Mouse (Mus musculus) CH12.LX (cell line): Measurements from ENCODE around the gene Speer4b. TPM values are rescaled to one million over a fixed set of nuclear protein-coding genes. Genes with fewer than 3 reads are reported as not detected.

Experiments
- DNase-seq: peaks from one replicate; pipeline ENCODE4 v3.0.0-alpha.2; 2013; ENCODE audit errors: extremely low read depth
- H3K27ac ChIP-seq: 2 replicates; pipeline ENCODE4 v1.5.1; 2012; ENCODE audit warnings: low read depth, mild to moderate bottlenecking, control low read depth, moderate library complexity; ENCODE audit not compliant: insufficient read depth
- H3K27me3 ChIP-seq: replicated peaks from 2 replicates; pipeline ENCODE3; 2012; ENCODE audit warnings: inconsistent platforms
- H3K36me3 ChIP-seq, 2 experiments: replicated peaks in 1 of 2; 2 replicates each; pipeline versions ENCODE3 to v1.6.1; 2012; ENCODE audit warnings: inconsistent platforms in 1 of 2, low read length in 1 of 2, mild to moderate bottlenecking in 1 of 2, mixed read lengths in 1 of 2, moderate library complexity in 1 of 2; ENCODE audit not compliant: control insufficient read depth in 1 of 2, insufficient read depth in 1 of 2
- H3K4me1 ChIP-seq, 2 experiments: 2 replicates each; pipeline ENCODE4 v1.6.1; 2012; ENCODE audit warnings: inconsistent platforms in 1 of 2, moderate library complexity in 1 of 2; ENCODE audit not compliant: insufficient read depth in 2 of 2, control insufficient read depth in 1 of 2
- H3K4me2 ChIP-seq: 2 replicates; pipeline ENCODE4 v1.6.1; 2012; ENCODE audit warnings: low read depth, mild to moderate bottlenecking, control low read depth; ENCODE audit not compliant: poor library complexity, insufficient read depth, severe bottlenecking
- H3K4me3 ChIP-seq, 3 experiments: fragments of 150-350 bp in 1 of 3; sonication (generic) in 1 of 3; replicated peaks in 1 of 3; 2 replicates each; pipeline versions ENCODE3 to v1.5.1; 2011 to 2012; ENCODE audit warnings: low read depth in 2 of 3, low read length in 2 of 3, mild to moderate bottlenecking in 2 of 3, moderate library complexity in 2 of 3, control low read depth in 1 of 3, improper control_type of control experiment in 1 of 3, inconsistent platforms in 1 of 3, mixed read lengths in 1 of 3; ENCODE audit not compliant: poor library complexity in 1 of 3
- H3K79me2 ChIP-seq: replicated peaks from 2 replicates; pipeline ENCODE4 v1.6.1; 2012; ENCODE audit warnings: mild to moderate bottlenecking, moderate library complexity; ENCODE audit not compliant: control insufficient read depth, poor library complexity, insufficient read depth, severe bottlenecking; ENCODE audit errors: extremely low read depth
- H3K9ac ChIP-seq: 2 replicates; pipeline ENCODE4 v1.6.1; 2012; ENCODE audit warnings: low read depth, mild to moderate bottlenecking, control low read depth, moderate library complexity; ENCODE audit not compliant: insufficient read depth
- H3K9me3 ChIP-seq: replicated peaks from 2 replicates; pipeline ENCODE3; 2012; ENCODE audit warnings: low read length, inconsistent platforms, mixed read lengths
- BHLHE40 ChIP-seq: IDR thresholded peaks from 2 replicates; pipeline ENCODE4 v1.6.1; 2011; ENCODE audit warnings: mild to moderate bottlenecking, low read depth, low read length, improper control_type of control experiment
- CHD2 ChIP-seq: IDR thresholded peaks from 2 replicates; pipeline ENCODE4 v1.6.1; 2011; ENCODE audit warnings: low read length, improper control_type of control experiment
- CTCF ChIP-seq, 2 experiments: IDR thresholded peaks in 1 of 2; conservative IDR thresholded peaks in 1 of 2; 2 replicates each; pipeline ENCODE4 v1.5.1; 2011 to 2012; ENCODE audit warnings: low read depth in 2 of 2, low read length in 2 of 2, improper control_type of control experiment in 1 of 2, inconsistent platforms in 1 of 2, mild to moderate bottlenecking in 1 of 2, moderate library complexity in 1 of 2
- E2F4 ChIP-seq: IDR thresholded peaks from 2 replicates; pipeline ENCODE4 v1.6.1; 2011; ENCODE audit warnings: low read depth, low read length, improper control_type of control experiment; ENCODE audit not compliant: insufficient replicate concordance
- EP300 ChIP-seq: IDR thresholded peaks from 2 replicates; pipeline ENCODE4 v1.6.1; 2011; ENCODE audit warnings: low read length, improper control_type of control experiment
- GABPA ChIP-seq: IDR thresholded peaks from 2 replicates; pipeline ENCODE4 v1.6.1; 2012; ENCODE audit warnings: low read depth, low read length, improper control_type of control experiment, inconsistent platforms; ENCODE audit not compliant: insufficient replicate concordance
- HCFC1 ChIP-seq: IDR thresholded peaks from 2 replicates; pipeline ENCODE4 v1.6.1; 2012; ENCODE audit warnings: low read depth, mild to moderate bottlenecking, inconsistent platforms, low read length, improper control_type of control experiment
- JUN ChIP-seq: IDR thresholded peaks from 2 replicates; pipeline ENCODE4 v1.6.1; 2011; ENCODE audit warnings: low read depth, mild to moderate bottlenecking, low read length, improper control_type of control experiment, moderate library complexity; ENCODE audit not compliant: insufficient read depth
- KAT2A ChIP-seq: IDR thresholded peaks from 2 replicates; pipeline ENCODE4 v1.6.1; 2012; ENCODE audit warnings: low read length, improper control_type of control experiment, inconsistent platforms; ENCODE audit not compliant: insufficient replicate concordance
- MAFK ChIP-seq: IDR thresholded peaks from 2 replicates; pipeline ENCODE4 v1.6.1; 2011; ENCODE audit warnings: low read length, improper control_type of control experiment; ENCODE audit not compliant: insufficient replicate concordance
- MAX ChIP-seq: IDR thresholded peaks from 2 replicates; pipeline ENCODE4 v1.6.1; 2011; ENCODE audit warnings: low read length, improper control_type of control experiment
- MEF2A ChIP-seq: IDR thresholded peaks from 2 replicates; pipeline ENCODE4 v1.6.1; 2014; ENCODE audit warnings: low read depth, mild to moderate bottlenecking, inconsistent platforms, low read length, improper control_type of control experiment, borderline replicate concordance
- MXI1 ChIP-seq: IDR thresholded peaks from 2 replicates; pipeline ENCODE4 v1.6.1; 2011; ENCODE audit warnings: mild to moderate bottlenecking, low read depth, low read length, improper control_type of control experiment
- NRF1 ChIP-seq: IDR thresholded peaks from 2 replicates; pipeline ENCODE4 v1.6.1; 2014; ENCODE audit warnings: low read depth, mild to moderate bottlenecking, inconsistent platforms, low read length, improper control_type of control experiment, moderate library complexity
- PAX5 ChIP-seq: IDR thresholded peaks from 2 replicates; pipeline ENCODE4 v1.6.1; 2012; ENCODE audit warnings: low read length, inconsistent platforms, mixed read lengths
- RCOR1 ChIP-seq: conservative IDR thresholded peaks from 2 replicates; pipeline ENCODE4 v1.6.1; 2012; ENCODE audit warnings: low read depth, mild to moderate bottlenecking, inconsistent platforms, low read length, improper control_type of control experiment
- SMC3 ChIP-seq: IDR thresholded peaks from 2 replicates; pipeline ENCODE4 v1.6.1; 2011; ENCODE audit warnings: low read depth, low read length, improper control_type of control experiment
- TCF12 ChIP-seq: IDR thresholded peaks from 2 replicates; pipeline ENCODE4 v1.6.1; 2014; ENCODE audit warnings: low read depth, mild to moderate bottlenecking, inconsistent platforms, low read length, improper control_type of control experiment
- USF1 ChIP-seq: IDR thresholded peaks from 2 replicates; pipeline ENCODE4 v1.6.1; 2014; ENCODE audit warnings: low read depth, mild to moderate bottlenecking, inconsistent platforms, low read length, improper control_type of control experiment
- USF2 ChIP-seq: conservative IDR thresholded peaks from 2 replicates; pipeline ENCODE4 v1.6.1; 2011; ENCODE audit warnings: low read depth, low read length, improper control_type of control experiment
- ZMIZ1 ChIP-seq: IDR thresholded peaks from 2 replicates; pipeline ENCODE4 v1.6.1; 2012; ENCODE audit warnings: low read depth, mild to moderate bottlenecking, inconsistent platforms, low read length, improper control_type of control experiment
- ZNF384 ChIP-seq: IDR thresholded peaks from 2 replicates; pipeline ENCODE4 v1.6.1; 2012; ENCODE audit warnings: low read depth, low read length, improper control_type of control experiment, inconsistent platforms
- dilution Hi-C: fragments of 300-500 bp; cut with MboI; formaldehyde crosslinking; loops from 2 replicates; pipeline ENCODE4 v1.14.3; 2020; ENCODE audit warnings: low sequenced_read_pairs; ENCODE audit not compliant: extremely low pct_unique_long_range_greater_than_20kb, extremely low pct_ligation_motif_present
- in situ Hi-C: fragments of 300-500 bp; cut with MboI; formaldehyde crosslinking; loops from 3 replicates; pipeline ENCODE4 v1.14.3; 2019; ENCODE audit warnings: low sequenced_read_pairs, low pct_ligation_motif_present, low pct_unique_long_range_greater_than_20kb, mixed read lengths
- polyA plus RNA-seq: library from polyadenylated mRNA; unstranded; fragments of >175 nt; gene quantifications from 2 replicates; pipeline ENCODE4 v1.2.1, GENCODE M21; 2012; ENCODE audit warnings: low read depth; ENCODE audit not compliant: insufficient read length
- total RNA-seq, 2 experiments: library from RNA; depleted of rRNA; stranded (reverse); fragments of 300-350 nt in 1 of 2; fragments of >200 nt in 1 of 2; gene quantifications; 2 replicates each; pipeline ENCODE4 v1.2.3; 2012 to 2014

Gene Speer4b
- total and polyA plus RNA-seq, 3 experiments, result not detected

DNA sequence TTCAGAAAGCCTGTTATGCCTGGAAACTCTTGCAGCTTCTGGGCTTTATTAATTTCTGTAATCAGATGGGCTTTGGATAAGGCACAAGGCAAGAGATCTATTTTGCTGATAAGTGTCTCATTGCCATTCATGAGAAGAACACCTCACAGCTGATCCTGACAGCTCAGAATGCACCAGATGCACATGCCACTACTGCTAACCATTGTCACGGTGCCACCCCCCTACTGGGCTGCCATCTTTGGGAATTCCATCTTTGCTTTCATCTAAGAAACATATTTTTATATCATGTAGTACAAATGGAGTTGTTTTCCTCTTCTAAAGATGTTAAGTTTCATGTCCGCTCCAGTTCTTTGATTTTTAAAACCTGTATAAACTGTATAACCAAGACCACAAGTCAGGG, 19.5 kb downstream of the Speer4b start:
- in situ Hi-C loops, result no loop called here
- H3K9ac ChIP-seq, result no peak overlapping the region
- no peak overlapping the region for H3K4me3 ChIP-seq
- DNase-seq, result no peak
- no peaks in the 10 kb centered on the region for H3K27me3 ChIP-seq
- no peak for TF ChIP-seq TCF12
- TF ChIP-seq ZNF384, result no peak
- no peak for TF ChIP-seq MXI1
- no peak for TF ChIP-seq GABPA
- no peak for TF ChIP-seq ZMIZ1
- no peak for TF ChIP-seq CTCF (conservative IDR thresholded peaks at IDR 0.05 in 1 of 2, IDR thresholded peaks at IDR 0.05 in 1 of 2; ENCODE audit: low read depth in 2 of 2, low read length in 2 of 2)
- TF ChIP-seq MEF2A, result no peak
- TF ChIP-seq RCOR1, result no peak
- TF ChIP-seq JUN, result no peak
- TF ChIP-seq MAX, result no peak
- no peak for TF ChIP-seq NRF1
- H3K4me2 ChIP-seq, result no peak overlapping the region
- dilution Hi-C loops, result no loop called here
- no peak overlapping the region for H3K27ac ChIP-seq
- peaks cover 42% of the 10 kb centered on the region for H3K9me3 ChIP-seq
- peaks cover 0 to 17% of the 10 kb centered on the region in 2 experiments; a peak in 2 of 4 replicates for H3K4me1 ChIP-seq
- no peaks in the 10 kb centered on the region for H3K79me2 ChIP-seq
- H3K36me3 ChIP-seq, result no peaks in the 10 kb centered on the region

DNA sequence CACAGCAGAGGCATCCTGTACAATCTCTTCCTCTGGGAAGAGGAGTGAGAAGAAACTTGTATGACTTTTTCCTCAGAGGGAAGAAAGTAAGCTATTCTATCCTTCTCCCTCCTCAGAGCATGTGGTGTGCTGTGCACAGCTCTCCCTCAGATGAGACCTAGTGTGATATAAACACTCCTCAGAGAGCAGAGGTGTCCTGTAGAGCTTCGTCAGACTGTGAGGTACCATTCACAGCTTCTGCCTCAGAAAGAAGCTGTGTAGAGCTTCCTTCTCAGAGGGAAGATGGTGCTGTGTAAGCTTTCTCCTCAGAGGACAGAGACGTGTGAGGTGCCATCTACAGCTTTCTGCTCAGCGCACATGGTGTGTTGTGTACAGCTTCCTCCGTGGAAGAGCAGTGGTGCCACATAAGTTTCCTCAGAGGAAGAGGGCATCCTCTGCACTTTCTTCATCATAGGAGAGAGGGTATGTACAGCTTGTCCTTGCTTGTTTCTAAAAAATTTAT, 26.2 kb downstream of the Speer4b start:
- no peak overlapping the region for H3K4me3 ChIP-seq
- H3K9ac ChIP-seq, result no peak overlapping the region
- dilution Hi-C loops, result no loop called here
- H3K9me3 ChIP-seq, result peaks cover 21% of the 10 kb centered on the region
- H3K27me3 ChIP-seq, result no peaks in the 10 kb centered on the region
- in situ Hi-C loops, result no loop called here
- H3K4me1 ChIP-seq, result no peaks in the 10 kb centered on the region
- no peaks in the 10 kb centered on the region for H3K79me2 ChIP-seq
- H3K27ac ChIP-seq, result no peak overlapping the region
- H3K4me2 ChIP-seq, result no peak overlapping the region
- no peak for TF ChIP-seq USF2
- no peak for TF ChIP-seq KAT2A
- TF ChIP-seq USF1, result no peak
- no peak for DNase-seq
- no peaks in the 10 kb centered on the region for H3K36me3 ChIP-seq

DNA sequence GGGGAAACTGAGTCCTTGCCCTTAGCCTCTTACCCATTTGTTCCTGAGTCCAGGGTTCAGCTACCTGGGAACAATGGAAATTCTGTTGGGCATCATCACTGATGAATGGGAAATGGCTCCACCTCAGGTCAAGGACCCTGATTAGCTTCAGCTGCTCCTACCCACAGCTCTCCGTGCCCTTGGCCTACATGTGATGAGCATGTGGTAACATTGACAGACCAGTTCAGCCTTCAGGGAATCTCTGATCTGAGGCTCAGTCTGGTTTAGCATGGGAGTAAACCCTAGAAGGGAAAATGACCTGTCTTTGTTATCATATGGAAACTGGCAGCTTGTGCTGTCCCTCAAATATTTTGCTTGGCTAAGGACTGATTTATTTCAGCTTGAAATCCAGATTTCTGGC, 43.6 kb downstream of the Speer4b start:
- Histone ChIP-seq H3K9ac (no peak overlapping the region), H3K9me3 (peaks cover 23% of the 10 kb centered on the region), H3K36me3 (no peaks in the 10 kb centered on the region), H3K79me2 (no peaks in the 10 kb centered on the region), H3K4me2 (no peak overlapping the region), H3K4me1 (no peaks in the 10 kb centered on the region), H3K27me3 (no peaks in the 10 kb centered on the region), H3K4me3 (no peak overlapping the region)
- in situ Hi-C loops, result no loop called here
- no peak for DNase-seq
- TF ChIP-seq MAFK (no peak), MEF2A (no peak), ZNF384 (no peak), TCF12 (no peak), EP300 (no peak), E2F4 (no peak), MXI1 (no peak), NRF1 (no peak), SMC3 (no peak), HCFC1 (no peak), PAX5 (no peak), CHD2 (no peak), BHLHE40 (no peak)
- TF ChIP-seq, all 38 proteins: peak for 0
- dilution Hi-C loops, result no loop called here
- H3K27ac ChIP-seq, result no peak overlapping the region
